Mouse (Mus musculus) lung, postnatal 25 days (tissue): ENCODE results near the gene Me3.

Experiments used
- DNase-seq: peaks from one replicate; pipeline ENCODE4 v3.0.0; 2022; ENCODE audit warnings: low spot score

Gene Me3

GRCm38 (mm10) chr7:89632342-89633251, at the start of gene Me3:
Gene Me3 (plus strand): TSS chr7:89632392.
- DNase-seq = peak; percentile 37

DNA sequence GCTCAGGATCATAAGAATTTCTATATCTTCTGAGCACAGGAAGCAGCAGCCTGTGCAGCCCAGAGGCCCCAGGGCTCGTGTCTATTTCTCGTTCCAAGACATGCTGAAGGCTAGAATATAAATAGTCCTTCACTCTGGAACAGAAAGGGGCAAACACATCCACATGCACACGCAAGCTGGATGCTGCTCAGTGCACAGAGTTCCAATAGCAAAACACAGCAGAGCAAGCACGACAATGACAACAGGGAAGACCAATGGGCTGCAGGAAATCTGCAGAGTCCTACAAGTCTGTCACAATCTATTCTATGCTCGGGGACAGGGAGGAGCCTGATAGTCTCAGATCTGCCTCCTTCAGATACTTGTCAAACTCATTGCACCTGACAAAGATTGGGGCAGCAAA, 42.2 kb upstream of the Me3 start:
- DNase-seq = no peak

- DNase-seq = no peak
Observed at GRCm38 (mm10) chr7:89590542-89591251, 41.5 kb upstream of the Me3 start.

DNA sequence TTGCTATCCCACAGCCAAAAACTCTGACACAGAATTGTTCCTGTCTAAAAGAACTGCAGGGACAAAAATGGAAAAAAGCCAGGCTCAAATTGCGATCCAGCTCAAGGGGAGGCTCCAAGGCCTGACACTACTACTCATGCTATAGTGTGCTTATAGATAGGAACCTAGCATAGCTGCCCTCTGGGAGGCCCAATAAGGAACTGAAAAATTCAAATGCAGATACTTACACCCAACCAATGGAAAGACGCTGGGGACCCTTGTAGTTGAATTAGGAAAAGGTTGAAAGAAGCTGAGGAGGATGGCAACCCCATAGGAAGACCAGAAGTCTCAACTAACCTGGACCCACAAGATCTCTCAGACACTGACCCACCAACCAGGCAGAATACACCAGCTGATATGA, 36.4 kb upstream of the Me3 start:
- DNase-seq = no peak

GRCm38 (mm10) chr7:89605589-89606536, 26.3 kb upstream of the Me3 start:
- no peak for DNase-seq

DNA sequence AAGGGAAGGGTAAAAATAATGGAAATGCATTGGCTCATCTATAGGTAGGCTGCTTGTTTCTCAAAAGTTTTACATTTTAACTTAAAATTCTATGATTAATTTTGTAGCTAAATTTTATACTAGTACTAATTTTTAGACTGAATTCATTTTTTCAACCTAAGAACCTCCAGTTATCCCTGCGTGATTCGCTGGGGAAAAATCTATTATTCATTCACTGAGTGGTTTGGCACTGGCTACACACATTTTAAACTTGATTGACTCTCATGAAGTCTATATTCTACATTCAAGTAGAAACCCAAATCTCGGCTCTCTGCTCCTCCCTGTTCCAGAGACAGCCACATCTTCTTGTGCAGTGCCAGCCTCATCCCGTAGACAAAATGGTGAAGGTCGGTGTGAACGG, 24.9 kb upstream of the Me3 start:
- no peak for DNase-seq

DNA sequence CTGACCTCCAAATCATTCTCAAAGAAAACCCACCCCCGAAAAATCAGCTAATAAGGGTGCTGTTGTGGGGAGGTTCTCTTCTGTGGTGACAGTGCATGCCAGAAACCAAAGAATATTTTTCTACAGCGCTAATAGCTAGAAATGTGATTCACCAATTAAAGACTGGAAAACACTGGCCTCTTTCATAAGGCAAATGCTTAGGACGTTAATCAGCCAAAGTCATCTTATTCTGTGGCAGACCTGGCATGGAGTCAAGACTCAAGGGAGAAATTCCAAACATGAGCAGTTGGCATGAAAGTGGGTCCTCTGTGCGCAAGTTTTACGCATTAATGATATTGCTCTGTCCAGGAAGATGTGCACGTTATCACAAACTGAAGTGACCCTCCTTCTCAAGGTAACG, 21.0 kb upstream of the Me3 start:
- no peak for DNase-seq

- no peak for DNase-seq
Observed at GRCm38 (mm10) chr7:89616235-89616634, 16.0 kb upstream of the Me3 start.

GRCm38 (mm10) chr7:89623331-89623730, 8.9 kb upstream of the Me3 start:
- no peak for DNase-seq

DNA sequence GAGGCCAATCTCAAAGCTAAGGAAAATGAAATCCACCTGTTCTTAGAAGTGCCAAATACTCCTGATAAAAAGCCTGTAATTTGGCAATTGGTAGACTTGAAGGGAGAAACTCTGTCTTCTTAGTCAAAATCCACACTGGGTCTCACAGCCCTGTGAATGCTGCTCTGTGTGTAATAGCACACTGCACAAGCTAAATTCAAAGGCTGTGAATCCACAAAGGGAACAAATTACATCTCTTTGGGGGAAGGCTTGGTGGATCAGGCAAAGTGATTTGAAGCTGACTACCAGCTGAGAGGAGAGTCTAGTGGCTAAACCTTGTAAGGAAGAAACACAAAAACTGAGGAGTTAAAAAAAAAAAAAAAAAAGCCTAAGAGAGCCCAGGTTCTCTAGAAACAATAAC, 4.8 kb upstream of the Me3 start:
- DNase-seq = no peak

GRCm38 (mm10) chr7:89628006-89628405, 4.2 kb upstream of the Me3 start:
- no peak for DNase-seq

- no peak for DNase-seq
Observed at GRCm38 (mm10) chr7:89629006-89629405, 3.2 kb upstream of the Me3 start.

DNA sequence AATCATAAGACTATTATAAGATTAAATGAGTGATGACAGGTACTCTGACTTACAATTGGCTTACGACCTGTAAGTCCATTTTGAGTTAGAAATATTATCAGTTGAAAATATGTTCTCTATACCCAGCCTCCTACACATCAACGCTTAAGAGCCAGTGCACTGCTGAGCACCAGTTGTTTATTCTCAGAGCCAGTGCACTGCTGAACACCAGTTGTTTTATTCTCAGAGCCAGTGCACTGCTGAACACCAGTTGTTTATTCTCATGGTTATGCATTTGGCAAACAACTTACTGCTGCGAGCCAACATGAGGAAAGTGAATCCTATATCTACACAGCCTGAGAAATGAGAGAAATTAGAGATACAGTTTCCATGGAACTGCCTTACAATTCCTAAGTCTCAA, 2.3 kb upstream of the Me3 start:
- no peak for DNase-seq

GRCm38 (mm10) chr7:89630796-89631195, 1.4 kb upstream of the Me3 start:
- DNase-seq = no peak

- DNase-seq = no peak
Observed at GRCm38 (mm10) chr7:89640533-89640932, 8.3 kb downstream of the Me3 start.

DNA sequence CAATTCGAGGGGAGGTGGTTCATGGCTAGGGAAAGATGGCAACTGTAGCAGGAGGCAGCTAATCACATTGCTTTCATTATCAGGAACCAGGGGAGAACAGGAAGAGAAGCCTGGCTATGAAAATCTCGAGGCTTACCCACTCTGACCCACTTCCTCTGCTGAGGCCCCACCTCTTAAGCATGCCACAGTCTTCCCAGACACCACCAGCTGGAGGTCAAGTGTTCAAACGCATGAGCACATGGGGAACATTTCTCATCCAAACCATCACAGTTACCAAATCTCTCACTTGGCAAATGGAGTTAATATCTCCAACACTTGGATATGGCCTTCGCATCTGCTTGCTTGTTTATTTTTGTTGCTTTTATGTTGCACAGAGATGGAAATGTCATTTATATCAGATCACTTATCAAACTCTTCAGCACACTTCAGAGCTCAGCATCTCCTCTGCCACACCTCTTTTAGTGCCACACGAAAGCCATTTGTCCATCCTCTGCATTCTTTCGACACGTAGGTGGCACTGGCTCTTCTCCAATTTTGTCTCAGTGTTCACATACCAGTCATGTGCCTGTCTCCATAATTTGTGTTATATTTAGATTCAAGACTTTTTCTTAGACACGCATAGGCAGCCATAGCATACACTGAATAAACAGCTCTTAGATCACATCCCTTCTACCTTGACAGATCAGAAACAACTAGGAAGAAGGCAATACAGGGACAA, 8.9 kb downstream of the Me3 start:
- DNase-seq = no peak

DNA sequence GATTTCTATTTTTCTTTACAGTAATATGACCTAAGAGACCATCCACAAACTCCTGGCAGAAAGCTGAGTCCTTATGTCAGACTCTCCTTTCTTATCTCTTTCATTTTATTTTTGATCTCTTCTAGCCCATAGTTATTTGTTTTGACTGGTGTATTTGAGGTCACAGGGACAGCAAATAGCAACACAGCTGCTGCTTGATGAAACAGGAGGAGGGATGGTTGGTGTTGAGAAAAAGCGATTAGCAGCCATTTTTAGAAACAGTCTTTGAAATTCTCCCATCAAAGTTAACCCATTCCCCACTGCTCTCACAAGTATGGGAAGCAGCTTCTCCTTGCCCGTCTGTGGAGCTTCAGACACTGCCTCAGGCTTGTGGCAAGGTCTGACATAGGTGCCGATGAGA, 12.8 kb downstream of the Me3 start:
- DNase-seq = no peak

- DNase-seq = no peak
Observed at GRCm38 (mm10) chr7:89647864-89648263, 15.7 kb downstream of the Me3 start.

DNA sequence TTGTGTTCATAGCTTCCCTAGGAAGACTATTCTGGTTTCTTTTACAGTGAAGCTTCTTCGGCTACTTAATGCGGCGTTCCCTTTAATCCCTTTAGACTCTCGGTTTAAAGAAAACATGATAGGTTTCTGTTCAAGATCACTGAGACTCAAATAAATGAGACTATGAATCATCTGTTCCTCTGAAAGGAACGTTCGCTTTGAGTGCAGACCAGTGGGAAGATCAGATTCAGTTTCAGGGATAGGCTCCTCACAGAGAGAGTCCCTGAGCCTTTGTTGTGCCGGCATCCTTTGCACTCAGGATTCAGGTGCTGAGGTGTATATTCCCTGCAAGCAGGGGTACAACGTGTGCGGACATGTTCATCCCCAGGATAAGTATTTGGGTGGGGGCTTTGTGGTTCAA, 25.0 kb downstream of the Me3 start:
- DNase-seq = no peak

DNA sequence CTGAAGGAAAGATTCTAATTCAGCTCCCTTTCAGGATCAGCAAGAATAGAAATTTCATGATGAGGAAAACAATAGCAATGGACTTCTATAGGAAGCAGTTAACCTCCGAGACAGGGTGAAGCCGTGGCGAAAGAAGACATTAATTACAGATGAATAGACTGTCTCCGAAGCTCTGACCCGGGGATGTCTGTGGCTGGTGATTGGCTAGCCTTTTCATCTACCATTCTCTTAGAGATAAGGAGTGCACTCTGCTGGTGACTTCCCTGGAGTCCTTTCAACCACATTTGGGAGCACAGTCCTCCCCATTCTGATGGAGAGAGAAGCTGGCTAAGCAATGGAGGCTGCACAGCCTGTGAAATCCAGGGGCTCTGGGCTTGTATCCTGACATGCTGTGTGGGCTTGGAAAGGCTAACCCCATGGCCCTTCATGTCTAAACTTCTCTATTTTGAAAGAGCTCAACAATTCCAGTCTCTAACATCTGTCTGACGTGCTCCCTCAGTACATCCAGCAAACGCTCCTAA, 25.6 kb downstream of the Me3 start:
- DNase-seq = no peak

DNA sequence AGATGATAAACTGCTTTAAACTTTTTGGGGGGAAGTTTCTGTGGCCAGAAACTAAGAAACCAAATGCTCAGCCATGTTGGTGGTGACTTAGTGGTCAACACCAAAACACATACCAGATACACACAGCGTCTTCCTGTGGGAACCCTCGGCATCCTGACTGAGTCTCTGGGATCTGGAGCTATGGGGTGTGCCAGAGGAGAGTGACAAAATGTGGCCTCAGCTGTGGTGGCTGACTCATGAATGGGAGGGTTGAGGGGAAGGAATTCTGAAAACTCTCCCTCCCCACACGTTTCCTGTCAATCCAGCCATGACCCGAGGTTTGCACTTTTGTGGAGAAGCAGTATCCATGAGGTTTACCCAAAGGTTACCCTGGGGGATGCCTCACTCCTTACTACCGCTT, 32.0 kb downstream of the Me3 start:
- DNase-seq = no peak
